Mouse (Mus musculus): ENCODE results near the gene Zfp846. TPM values are rescaled to one million over a fixed set of nuclear protein-coding genes. Genes with fewer than 3 reads are reported as not detected.

The Zfp846 gene
- polyA plus RNA-seq, 1 experiment from 2014 or later = 21.6 TPM

- 0 out of 2 replicates have a peak, but pooled peaks cover 4% of the 10 kb centered on the region for H3K36me3 ChIP-seq (ENCODE audit: control insufficient read depth, insufficient read depth, low read length)
- peak within 1 kb of the TSS; percentile 97 for H3K4me2 ChIP-seq (ENCODE audit: low read depth)
- peak within 1 kb of the TSS; percentile 92 for H3K27ac ChIP-seq (ENCODE audit: low read depth, low read length)
- DNase-seq (ENCODE audit: low spot score) (peak; percentile 93), ATAC-seq (ENCODE audit: insufficient read depth, low FRiP score, low TSS enrichment) (peak; percentile 85)
- peak within 1 kb of the TSS; percentile 83 for H3K9ac ChIP-seq (ENCODE audit: low read length)
- H3K4me1 ChIP-seq (ENCODE audit: control insufficient read depth, insufficient read depth, low read length) = peaks cover 18% of the 10 kb centered on the region
- WGBS = under 1% methylated on average over 51 of the region's 51 CpGs
- H3K27me3 ChIP-seq (ENCODE audit: control insufficient read depth, insufficient read depth, low read length) = no peaks in the 10 kb centered on the region
- no peaks in the 10 kb centered on the region for H3K9me3 ChIP-seq (ENCODE audit: control insufficient read depth, low read length)
- peak within 1 kb of the TSS; percentile 50 for H3K4me3 ChIP-seq (ENCODE audit: low read depth, low read length)
Observed at GRCm38 (mm10) chr9:20642101-20642895, 61.2 kb downstream of the Zfp846 start, which contains the start of gene Ubl5. Ubl5 (plus strand) TSS chr9:20642878.

- DNase-seq (ENCODE audit: low spot score) = peak; percentile 88
- Histone ChIP-seq H3K9me3 (ENCODE audit: control insufficient read depth, low read length) (no peaks in the 10 kb centered on the region), H3K4me2 (ENCODE audit: low read depth) (peak overlapping the region; percentile 97), H3K36me3 (ENCODE audit: control insufficient read depth, insufficient read depth, low read length) (0 out of 2 replicates have a peak, but pooled peaks cover 4% of the 10 kb centered on the region), H3K27ac (ENCODE audit: low read depth, low read length) (peak overlapping the region; percentile 92), H3K4me1 (ENCODE audit: control insufficient read depth, insufficient read depth, low read length) (peaks cover 18% of the 10 kb centered on the region), H3K9ac (ENCODE audit: low read length) (peak overlapping the region; percentile 65), H3K4me3 (ENCODE audit: low read depth, low read length) (peak overlapping the region; percentile 50), H3K27me3 (ENCODE audit: control insufficient read depth, insufficient read depth, low read length) (no peaks in the 10 kb centered on the region)
- ATAC-seq (ENCODE audit: insufficient read depth, low FRiP score, low TSS enrichment) = peak; percentile 87
- 0% methylated on average over 30 of the region's 30 CpGs for WGBS
Observed at GRCm38 (mm10) chr9:20642896-20643466, 61.9 kb downstream of the Zfp846 start.

GRCm38 (mm10) chr9:20643781-20644180, 62.7 kb downstream of the Zfp846 start:
- H3K4me3 ChIP-seq (ENCODE audit: low read depth, low read length) = peak overlapping the region; percentile 50
- no peaks in the 10 kb centered on the region for H3K27me3 ChIP-seq (ENCODE audit: control insufficient read depth, insufficient read depth, low read length)
- peak overlapping the region; percentile 36; the same call in 1 of the 2 replicates for H3K27ac ChIP-seq (ENCODE audit: low read depth, low read length)
- peaks cover 18% of the 10 kb centered on the region for H3K4me1 ChIP-seq (ENCODE audit: control insufficient read depth, insufficient read depth, low read length)
- 13% methylated on average over 13 of the region's 13 CpGs for WGBS
- no peak for DNase-seq (ENCODE audit: low spot score)
- no peak for ATAC-seq (ENCODE audit: insufficient read depth, low FRiP score, low TSS enrichment)
- 0 out of 2 replicates have a peak, but pooled peaks cover 3% of the 10 kb centered on the region for H3K36me3 ChIP-seq (ENCODE audit: control insufficient read depth, insufficient read depth, low read length)
- H3K4me2 ChIP-seq (ENCODE audit: low read depth) = peak overlapping the region; percentile 97
- H3K9ac ChIP-seq (ENCODE audit: low read length) = peak overlapping the region; percentile 65
- H3K9me3 ChIP-seq (ENCODE audit: control insufficient read depth, low read length) = no peaks in the 10 kb centered on the region

GRCm38 (mm10) chr9:20644360-20645081, 63.4 kb downstream of the Zfp846 start, which contains the start of gene Fbxl12:
Fbxl12 (minus strand) TSS chr9:20644767.
- peak within 1 kb of the TSS; percentile 50 for H3K4me3 ChIP-seq (ENCODE audit: low read depth, low read length)
- peak within 1 kb of the TSS; percentile 36 for H3K27ac ChIP-seq (ENCODE audit: low read depth, low read length)
- DNase-seq (ENCODE audit: low spot score) (peak; percentile 81), ATAC-seq (ENCODE audit: insufficient read depth, low FRiP score, low TSS enrichment) (no peak)
- no peaks in the 10 kb centered on the region for H3K27me3 ChIP-seq (ENCODE audit: control insufficient read depth, insufficient read depth, low read length)
- under 1% methylated on average over 43 of the region's 43 CpGs for WGBS
- no peaks in the 10 kb centered on the region for H3K9me3 ChIP-seq (ENCODE audit: control insufficient read depth, low read length)
- H3K4me2 ChIP-seq (ENCODE audit: low read depth) = peak within 1 kb of the TSS; percentile 97
- H3K4me1 ChIP-seq (ENCODE audit: control insufficient read depth, insufficient read depth, low read length) = peaks cover 18% of the 10 kb centered on the region
- 0 out of 2 replicates have a peak, but pooled peaks cover 2% of the 10 kb centered on the region for H3K36me3 ChIP-seq (ENCODE audit: control insufficient read depth, insufficient read depth, low read length)
- peak within 1 kb of the TSS; percentile 65 for H3K9ac ChIP-seq (ENCODE audit: low read length)

GRCm38 (mm10) chr9:20645121-20645520, 64.0 kb downstream of the Zfp846 start:
- 0 out of 2 replicates have a peak, but pooled peaks cover 2% of the 10 kb centered on the region for H3K36me3 ChIP-seq (ENCODE audit: control insufficient read depth, insufficient read depth, low read length)
- H3K9ac ChIP-seq (ENCODE audit: low read length) = peak overlapping the region; percentile 65
- H3K9me3 ChIP-seq (ENCODE audit: control insufficient read depth, low read length) = no peaks in the 10 kb centered on the region
- H3K4me1 ChIP-seq (ENCODE audit: control insufficient read depth, insufficient read depth, low read length) = peaks cover 18% of the 10 kb centered on the region
- ATAC-seq (ENCODE audit: insufficient read depth, low FRiP score, low TSS enrichment) (no peak), DNase-seq (ENCODE audit: low spot score) (no peak)
- peak overlapping the region; percentile 50 for H3K4me3 ChIP-seq (ENCODE audit: low read depth, low read length)
- 5% methylated on average over 17 of the region's 17 CpGs for WGBS
- peak overlapping the region; percentile 97 for H3K4me2 ChIP-seq (ENCODE audit: low read depth)
- no peaks in the 10 kb centered on the region for H3K27me3 ChIP-seq (ENCODE audit: control insufficient read depth, insufficient read depth, low read length)
- no peak overlapping the region for H3K27ac ChIP-seq (ENCODE audit: low read depth, low read length)

GRCm38 (mm10) chr9:20651602-20652259, 70.6 kb downstream of the Zfp846 start, which contains the start of gene Pin1:
Pin1 (plus strand) TSS chr9:20652095.
- ATAC-seq (ENCODE audit: insufficient read depth, low FRiP score, low TSS enrichment) (peak; percentile 99), DNase-seq (ENCODE audit: low spot score) (peak; percentile 98)
- H3K36me3 ChIP-seq (ENCODE audit: control insufficient read depth, insufficient read depth, low read length) = peaks cover 16% of the 10 kb centered on the region
- H3K9me3 ChIP-seq (ENCODE audit: control insufficient read depth, low read length) = no peaks in the 10 kb centered on the region
- peak within 1 kb of the TSS; percentile 93 for H3K4me3 ChIP-seq (ENCODE audit: low read depth, low read length)
- H3K4me2 ChIP-seq (ENCODE audit: low read depth) = peak within 1 kb of the TSS; percentile 59
- H3K4me1 ChIP-seq (ENCODE audit: control insufficient read depth, insufficient read depth, low read length) = peaks cover 5% of the 10 kb centered on the region
- H3K27me3 ChIP-seq (ENCODE audit: control insufficient read depth, insufficient read depth, low read length) = no peaks in the 10 kb centered on the region
- WGBS = under 1% methylated on average over 45 of the region's 45 CpGs
- no peak within 1 kb of the TSS; the same call in 1 of the 2 replicates for H3K27ac ChIP-seq (ENCODE audit: low read depth, low read length)
- H3K9ac ChIP-seq (ENCODE audit: low read length) = peak within 1 kb of the TSS; percentile 66

GRCm38 (mm10) chr9:20652260-20652658, 71.2 kb downstream of the Zfp846 start:
- Histone ChIP-seq H3K9me3 (ENCODE audit: control insufficient read depth, low read length) (no peaks in the 10 kb centered on the region), H3K36me3 (ENCODE audit: control insufficient read depth, insufficient read depth, low read length) (peaks cover 16% of the 10 kb centered on the region), H3K27ac (ENCODE audit: low read depth, low read length) (no peak overlapping the region), H3K4me3 (ENCODE audit: low read depth, low read length) (peak overlapping the region; percentile 93), H3K9ac (ENCODE audit: low read length) (peak overlapping the region; percentile 66), H3K27me3 (ENCODE audit: control insufficient read depth, insufficient read depth, low read length) (no peaks in the 10 kb centered on the region), H3K4me2 (ENCODE audit: low read depth) (peak overlapping the region; percentile 59), H3K4me1 (ENCODE audit: control insufficient read depth, insufficient read depth, low read length) (peaks cover 5% of the 10 kb centered on the region)
- ATAC-seq (ENCODE audit: insufficient read depth, low FRiP score, low TSS enrichment) (peak; percentile 22), DNase-seq (ENCODE audit: low spot score) (no peak)
- 0% methylated on average over 24 of the region's 25 CpGs for WGBS

- no peak for DNase-seq (ENCODE audit: low spot score)
- no peak overlapping the region for H3K4me2 ChIP-seq (ENCODE audit: low read depth)
- 94% methylated on average over 3 of the region's 3 CpGs for WGBS
- H3K9ac ChIP-seq (ENCODE audit: low read length) = no peak overlapping the region
- 0 out of 2 replicates have a peak overlapping the region, but pooled peaks have one; percentile 1 for H3K4me3 ChIP-seq (ENCODE audit: low read depth, low read length)
- peaks cover 25% of the 10 kb centered on the region for H3K36me3 ChIP-seq (ENCODE audit: control insufficient read depth, insufficient read depth, low read length)
- peaks cover 5% of the 10 kb centered on the region for H3K4me1 ChIP-seq (ENCODE audit: control insufficient read depth, insufficient read depth, low read length)
- H3K27ac ChIP-seq (ENCODE audit: low read depth, low read length) = no peak overlapping the region
- no peaks in the 10 kb centered on the region for H3K9me3 ChIP-seq (ENCODE audit: control insufficient read depth, low read length)
- ATAC-seq (ENCODE audit: insufficient read depth, low FRiP score, low TSS enrichment) = no peak
- no peaks in the 10 kb centered on the region for H3K27me3 ChIP-seq (ENCODE audit: control insufficient read depth, insufficient read depth, low read length)
Observed at GRCm38 (mm10) chr9:20653859-20654258, 72.8 kb downstream of the Zfp846 start.

Data from neural tube, embryonic 11.5 days (tissue).